Mouse (Mus musculus) embryonic facial prominence, embryonic 15.5 days (tissue): ENCODE measurements around the gene Gsto2. TPM values are rescaled to one million over a fixed set of nuclear protein-coding genes. Genes with fewer than 3 reads are reported as not detected.

Source experiments
- ATAC-seq: fragments of 200-750 bp; cut with Nextera tagmentation; 2 replicates; pipeline ENCODE4 v1.8.0; 2017; ENCODE audit warnings: low read depth, moderate TSS enrichment; ENCODE audit not compliant: insufficient number of reproducible peaks, low FRiP score, low TSS enrichment
- H3K27ac ChIP-seq: fragments of 300-500 bp; sonication (generic); replicated peaks from 2 replicates; pipeline ENCODE4 v1.5.1; 2015; ENCODE audit warnings: mild to moderate bottlenecking, inconsistent platforms
- H3K27me3 ChIP-seq: fragments of 300-500 bp; sonication (generic); 2 replicates; pipeline ENCODE4 v1.6.1; 2015; ENCODE audit warnings: inconsistent platforms
- H3K36me3 ChIP-seq: fragments of 300-500 bp; sonication (generic); 2 replicates; pipeline ENCODE4 v1.6.1; 2015; ENCODE audit warnings: mild to moderate bottlenecking, inconsistent platforms
- H3K4me1 ChIP-seq: fragments of 300-500 bp; sonication (generic); 2 replicates; pipeline ENCODE4 v1.6.1; 2015; ENCODE audit warnings: inconsistent platforms
- H3K4me2 ChIP-seq: fragments of 300-500 bp; sonication (generic); replicated peaks from 2 replicates; pipeline ENCODE4 v1.6.1; 2015; ENCODE audit warnings: mild to moderate bottlenecking, inconsistent platforms
- H3K4me3 ChIP-seq: fragments of 300-500 bp; sonication (generic); replicated peaks from 2 replicates; pipeline ENCODE4 v1.5.1; 2015; ENCODE audit warnings: mild to moderate bottlenecking, inconsistent platforms
- H3K9ac ChIP-seq: fragments of 300-500 bp; sonication (generic); 2 replicates; pipeline ENCODE4 v1.6.1; 2015; ENCODE audit warnings: inconsistent platforms
- H3K9me3 ChIP-seq: fragments of 300-500 bp; sonication (generic); replicated peaks from 2 replicates; pipeline ENCODE4 v1.6.1; 2016; ENCODE audit warnings: inconsistent platforms
- WGBS: fragments of 180-500 bp; shearing (Covaris S2); methylation state at CpG from one replicate; pipeline ENCODE4 v1.1.7; 2015; 5-methylcytosine and 5-hydroxymethylcytosine counted together
- polyA plus RNA-seq: library from polyadenylated mRNA; unstranded; fragments of >200 nt; fragmentation: Nextera tagmentation; extraction: Ambion mirVana; gene quantifications from 2 replicates; pipeline ENCODE4 v1.2.1, GENCODE M21; 2015

The Gsto2 gene
- 1.5 and 1.7 TPM in 2 replicates for polyA plus RNA-seq

GRCm38 (mm10) chr19:47865353-47865947, at the start of gene Gsto2:
Gsto2 (plus strand) TSS chr19:47865534.
- peak within 1 kb of the TSS; percentile 74 for H3K4me3 ChIP-seq
- under 1% methylated on average over 49 of the region's 49 CpGs for WGBS

GRCm38 (mm10) chr19:47817692-47818091, 47.6 kb upstream of the Gsto2 start:
- no peak overlapping the region for H3K27ac ChIP-seq
- WGBS = 80% methylated on average over 9 of the region's 9 CpGs
- no peak for ATAC-seq

More at GRCm38 (mm10) chr19:47865353-47865947, at the start of gene Gsto2:
- Histone ChIP-seq H3K9ac (peak within 1 kb of the TSS; percentile 70), H3K36me3 (peaks cover 18% of the 10 kb centered on the region), H3K4me2 (peak within 1 kb of the TSS; percentile 86), H3K4me1 (peaks cover 4% of the 10 kb centered on the region; the same call in 1 of the 2 replicates), H3K27ac (peak within 1 kb of the TSS; percentile 91), H3K27me3 (no peaks in the 10 kb centered on the region), H3K9me3 (no peaks in the 10 kb centered on the region)
- peak; percentile 100 for ATAC-seq

GRCm38 (mm10) chr19:47820832-47821493, 44.4 kb upstream of the Gsto2 start:
- 19% methylated on average over 9 of the region's 9 CpGs for WGBS
- Histone ChIP-seq H3K4me1 (peaks cover 12% of the 10 kb centered on the region), H3K9ac (no peak overlapping the region), H3K36me3 (no peaks in the 10 kb centered on the region), H3K9me3 (no peaks in the 10 kb centered on the region), H3K27me3 (no peaks in the 10 kb centered on the region; the same call in 1 of the 2 replicates), H3K4me2 (no peak overlapping the region), H3K27ac (peak overlapping the region; percentile 6; the same call in 1 of the 2 replicates), H3K4me3 (no peak overlapping the region)
- ATAC-seq = no peak

More at GRCm38 (mm10) chr19:47817692-47818091, 47.6 kb upstream of the Gsto2 start:
- Histone ChIP-seq H3K27me3 (no peaks in the 10 kb centered on the region; the same call in 1 of the 2 replicates), H3K9ac (no peak overlapping the region), H3K4me2 (no peak overlapping the region), H3K9me3 (no peaks in the 10 kb centered on the region), H3K36me3 (no peaks in the 10 kb centered on the region), H3K4me3 (no peak overlapping the region), H3K4me1 (peaks cover 12% of the 10 kb centered on the region)

- 50% methylated on average over 7 of the region's 7 CpGs for WGBS
- Histone ChIP-seq H3K4me1 (peaks cover 12% of the 10 kb centered on the region), H3K9ac (no peak overlapping the region), H3K27ac (no peak overlapping the region), H3K27me3 (no peaks in the 10 kb centered on the region; the same call in 1 of the 2 replicates), H3K4me3 (no peak overlapping the region), H3K36me3 (no peaks in the 10 kb centered on the region), H3K9me3 (no peaks in the 10 kb centered on the region), H3K4me2 (no peak overlapping the region)
- no peak for ATAC-seq
Observed at GRCm38 (mm10) chr19:47821494-47821872, 43.9 kb upstream of the Gsto2 start.

- WGBS = 25% methylated on average over 8 of the region's 8 CpGs
- Histone ChIP-seq H3K4me3 (no peak overlapping the region), H3K27ac (no peak overlapping the region), H3K9me3 (no peaks in the 10 kb centered on the region), H3K9ac (no peak overlapping the region), H3K36me3 (no peaks in the 10 kb centered on the region), H3K4me2 (no peak overlapping the region), H3K4me1 (peaks cover 12% of the 10 kb centered on the region), H3K27me3 (no peaks in the 10 kb centered on the region; the same call in 1 of the 2 replicates)
- ATAC-seq = no peak
Observed at GRCm38 (mm10) chr19:47822143-47822796, 43.1 kb upstream of the Gsto2 start.

- Histone ChIP-seq H3K9me3 (no peaks in the 10 kb centered on the region), H3K27ac (no peak overlapping the region), H3K4me1 (peaks cover 12% of the 10 kb centered on the region), H3K27me3 (no peaks in the 10 kb centered on the region; the same call in 1 of the 2 replicates), H3K4me3 (no peak overlapping the region), H3K4me2 (no peak overlapping the region), H3K9ac (no peak overlapping the region), H3K36me3 (no peaks in the 10 kb centered on the region)
- no peak for ATAC-seq
- 65% methylated on average over 5 of the region's 5 CpGs for WGBS
Observed at GRCm38 (mm10) chr19:47824026-47824425, 41.3 kb upstream of the Gsto2 start.

- Histone ChIP-seq H3K27me3 (no peaks in the 10 kb centered on the region), H3K4me1 (no peaks in the 10 kb centered on the region), H3K9me3 (no peaks in the 10 kb centered on the region), H3K4me3 (no peak overlapping the region), H3K36me3 (no peaks in the 10 kb centered on the region), H3K27ac (no peak overlapping the region), H3K9ac (no peak overlapping the region), H3K4me2 (no peak overlapping the region)
- no peak for ATAC-seq
- 81% methylated on average over 14 of the region's 14 CpGs for WGBS
Observed at GRCm38 (mm10) chr19:47829913-47830450, 35.4 kb upstream of the Gsto2 start.

GRCm38 (mm10) chr19:47831111-47831510, 34.2 kb upstream of the Gsto2 start:
- H3K36me3 ChIP-seq = no peaks in the 10 kb centered on the region
- no peak overlapping the region for H3K4me2 ChIP-seq
- H3K4me3 ChIP-seq = no peak overlapping the region
- H3K9ac ChIP-seq = no peak overlapping the region
- H3K27me3 ChIP-seq = no peaks in the 10 kb centered on the region
- H3K4me1 ChIP-seq = no peaks in the 10 kb centered on the region
- ATAC-seq = no peak
- no peak overlapping the region for H3K27ac ChIP-seq
- H3K9me3 ChIP-seq = no peaks in the 10 kb centered on the region
- 93% methylated on average over 8 of the region's 8 CpGs for WGBS

GRCm38 (mm10) chr19:47832316-47832715, 33.0 kb upstream of the Gsto2 start:
- no peaks in the 10 kb centered on the region for H3K36me3 ChIP-seq
- H3K4me1 ChIP-seq = 0 out of 2 replicates have a peak, but pooled peaks cover under 1% of the 10 kb centered on the region
- H3K9me3 ChIP-seq = no peaks in the 10 kb centered on the region
- ATAC-seq = no peak
- no peak overlapping the region for H3K9ac ChIP-seq
- no peak overlapping the region for H3K4me2 ChIP-seq
- WGBS = 83% methylated on average over 16 of the region's 16 CpGs
- no peak overlapping the region for H3K4me3 ChIP-seq
- H3K27me3 ChIP-seq = no peaks in the 10 kb centered on the region
- no peak overlapping the region for H3K27ac ChIP-seq

GRCm38 (mm10) chr19:47834614-47835013, 30.7 kb upstream of the Gsto2 start:
- Histone ChIP-seq H3K27me3 (no peaks in the 10 kb centered on the region; the same call in 1 of the 2 replicates), H3K4me3 (no peak overlapping the region), H3K9ac (no peak overlapping the region), H3K4me2 (no peak overlapping the region), H3K27ac (no peak overlapping the region), H3K9me3 (no peaks in the 10 kb centered on the region), H3K36me3 (no peaks in the 10 kb centered on the region), H3K4me1 (0 out of 2 replicates have a peak, but pooled peaks cover 4% of the 10 kb centered on the region)
- WGBS = 64% methylated on average over 5 of the region's 5 CpGs
- ATAC-seq = no peak

GRCm38 (mm10) chr19:47835776-47836175, 29.6 kb upstream of the Gsto2 start:
- no peaks in the 10 kb centered on the region; the same call in 1 of the 2 replicates for H3K27me3 ChIP-seq
- H3K4me3 ChIP-seq = no peak overlapping the region
- no peak overlapping the region for H3K9ac ChIP-seq
- no peaks in the 10 kb centered on the region for H3K36me3 ChIP-seq
- 85% methylated on average over 7 of the region's 7 CpGs for WGBS
- H3K27ac ChIP-seq = no peak overlapping the region
- no peak overlapping the region for H3K4me2 ChIP-seq
- no peak for ATAC-seq
- H3K4me1 ChIP-seq = 0 out of 2 replicates have a peak, but pooled peaks cover 4% of the 10 kb centered on the region
- H3K9me3 ChIP-seq = no peaks in the 10 kb centered on the region
